Mouse (Mus musculus): ENCODE data around the gene Stx16. TPM values are rescaled to one million over a fixed set of nuclear protein-coding genes. Genes with fewer than 3 reads are reported as not detected.

Gene Stx16
- polyA plus RNA-seq, 1 experiment from 2014 or later = 17.1 TPM

DNA sequence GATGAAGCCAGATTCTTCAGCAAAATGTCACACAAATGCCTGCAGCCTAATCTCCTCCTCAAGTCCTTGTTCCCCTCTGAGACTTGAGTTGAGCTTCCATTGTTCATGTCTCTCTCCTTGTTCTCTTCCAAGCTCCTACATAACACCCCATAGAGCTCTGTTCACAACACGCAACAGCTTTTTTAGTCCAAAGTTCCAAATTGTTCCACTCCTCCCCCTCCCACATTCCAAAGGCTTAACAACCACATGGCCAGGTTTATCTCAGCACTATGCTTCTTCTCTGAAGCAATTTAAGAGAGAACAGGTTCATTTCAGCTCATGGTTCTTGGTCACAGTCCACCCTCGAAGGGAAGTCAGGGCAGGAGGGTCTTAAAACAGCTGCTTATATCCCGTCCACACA lies 18.4 kb upstream of the Stx16 start:
- no peaks in the 10 kb centered on the region for H3K27me3 ChIP-seq (ENCODE audit: control insufficient read depth, insufficient read depth, low read depth, low read length)
- no peak overlapping the region for H3K9ac ChIP-seq (ENCODE audit: low read depth, low read length)
- ATAC-seq = no peak
- H3K4me2 ChIP-seq (ENCODE audit: low read length) = no peak overlapping the region
- H3K4me1 ChIP-seq (ENCODE audit: control insufficient read depth, insufficient read depth, low read length) = no peaks in the 10 kb centered on the region
- no peak overlapping the region for H3K4me3 ChIP-seq (ENCODE audit: low read depth, low read length)
- H3K36me3 ChIP-seq (ENCODE audit: control insufficient read depth, insufficient read depth, low read length) = no peaks in the 10 kb centered on the region
- WGBS = 84% methylated on average over 3 of the region's 3 CpGs
- no peaks in the 10 kb centered on the region for H3K9me3 ChIP-seq (replicated peaks; ENCODE audit: control insufficient read depth, low read length, poor library complexity, severe bottlenecking)
- H3K27ac ChIP-seq (ENCODE audit: low read length) = no peak overlapping the region

DNA sequence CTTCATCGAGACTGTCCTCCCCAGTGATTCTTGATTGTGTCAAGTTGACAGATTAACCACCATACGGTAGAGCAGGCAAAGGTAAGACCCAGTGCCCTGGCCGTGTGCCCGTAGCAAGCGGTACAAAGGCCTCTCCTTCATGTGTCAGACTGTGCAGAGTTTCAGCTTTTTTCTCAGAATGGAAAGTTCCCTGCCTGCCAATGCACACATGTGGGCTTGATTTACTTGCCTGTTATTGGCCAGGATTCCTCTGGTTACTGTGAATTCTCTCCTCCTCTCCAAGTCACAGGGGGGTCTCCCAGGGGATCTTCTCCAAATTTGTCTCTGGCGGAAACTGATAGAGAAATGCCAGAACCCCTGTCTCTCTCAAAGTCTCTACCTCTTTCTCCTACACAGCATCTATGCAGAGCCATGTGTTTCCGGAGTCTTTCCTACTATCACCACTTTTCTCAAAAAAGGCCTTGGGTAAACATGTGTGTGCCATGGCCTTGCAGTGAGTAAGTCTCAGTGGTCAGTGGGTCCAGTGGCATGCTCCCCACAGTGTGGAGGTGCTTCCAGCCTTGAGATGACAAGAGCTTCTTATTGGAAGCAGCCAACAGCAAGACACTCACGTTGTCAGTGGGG lies 17.7 kb upstream of the Stx16 start:
- Histone ChIP-seq H3K27ac (ENCODE audit: low read length) (no peak overlapping the region), H3K4me3 (ENCODE audit: low read depth, low read length) (no peak overlapping the region), H3K36me3 (ENCODE audit: control insufficient read depth, insufficient read depth, low read length) (no peaks in the 10 kb centered on the region), H3K9ac (ENCODE audit: low read depth, low read length) (no peak overlapping the region), H3K27me3 (ENCODE audit: control insufficient read depth, insufficient read depth, low read depth, low read length) (no peaks in the 10 kb centered on the region), H3K4me2 (ENCODE audit: low read length) (no peak overlapping the region), H3K4me1 (ENCODE audit: control insufficient read depth, insufficient read depth, low read length) (no peaks in the 10 kb centered on the region), H3K9me3 (replicated peaks; ENCODE audit: control insufficient read depth, low read length, poor library complexity, severe bottlenecking) (no peaks in the 10 kb centered on the region)
- WGBS = 86% methylated on average over 8 of the region's 8 CpGs
- no peak for ATAC-seq

DNA sequence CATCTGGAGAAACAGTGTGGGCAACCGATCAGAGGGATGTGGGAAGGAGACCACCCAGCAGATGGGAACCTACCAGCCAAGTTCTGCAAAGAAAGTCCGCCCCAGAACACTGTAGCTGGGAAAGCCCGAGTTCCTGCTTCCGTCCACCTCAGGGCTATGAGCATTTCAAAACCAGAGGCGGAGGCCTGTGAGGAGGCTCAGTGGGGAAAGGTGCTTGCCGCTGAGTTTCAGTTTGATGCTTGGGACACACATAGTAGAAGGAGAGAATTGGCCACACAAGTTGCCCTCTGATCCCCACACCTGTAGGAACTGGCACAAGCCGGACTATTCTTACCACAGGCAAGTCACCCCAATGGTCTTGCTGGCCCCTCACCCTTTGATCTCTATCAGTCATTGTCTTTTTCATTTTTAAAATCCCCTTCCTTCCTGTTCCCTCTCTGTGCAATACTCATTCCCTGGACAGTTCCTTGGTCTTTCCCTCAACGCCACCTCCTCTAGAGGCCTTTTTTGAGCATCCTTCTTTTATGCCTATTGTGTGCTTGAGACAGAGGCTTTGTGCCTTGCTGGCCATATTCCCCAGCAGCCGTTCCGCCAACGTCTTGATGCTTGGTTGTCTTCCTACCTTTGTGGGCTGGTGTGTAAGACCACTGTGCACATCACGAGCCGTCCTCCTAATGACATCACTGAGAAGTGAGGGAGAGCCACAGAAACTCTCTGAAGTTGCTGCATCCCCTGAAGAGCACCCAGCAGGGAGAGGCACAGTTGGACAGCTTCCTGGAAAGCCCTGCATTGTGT lies 16.3 kb upstream of the Stx16 start:
- Histone ChIP-seq H3K27me3 (ENCODE audit: control insufficient read depth, insufficient read depth, low read depth, low read length) (no peaks in the 10 kb centered on the region), H3K4me3 (ENCODE audit: low read depth, low read length) (no peak overlapping the region), H3K36me3 (ENCODE audit: control insufficient read depth, insufficient read depth, low read length) (no peaks in the 10 kb centered on the region), H3K4me2 (ENCODE audit: low read length) (no peak overlapping the region), H3K9ac (ENCODE audit: low read depth, low read length) (no peak overlapping the region), H3K27ac (ENCODE audit: low read length) (no peak overlapping the region), H3K9me3 (replicated peaks; ENCODE audit: control insufficient read depth, low read length, poor library complexity, severe bottlenecking) (no peaks in the 10 kb centered on the region), H3K4me1 (ENCODE audit: control insufficient read depth, insufficient read depth, low read length) (no peaks in the 10 kb centered on the region)
- 92% methylated on average over 13 of the region's 13 CpGs for WGBS
- no peak for ATAC-seq

DNA sequence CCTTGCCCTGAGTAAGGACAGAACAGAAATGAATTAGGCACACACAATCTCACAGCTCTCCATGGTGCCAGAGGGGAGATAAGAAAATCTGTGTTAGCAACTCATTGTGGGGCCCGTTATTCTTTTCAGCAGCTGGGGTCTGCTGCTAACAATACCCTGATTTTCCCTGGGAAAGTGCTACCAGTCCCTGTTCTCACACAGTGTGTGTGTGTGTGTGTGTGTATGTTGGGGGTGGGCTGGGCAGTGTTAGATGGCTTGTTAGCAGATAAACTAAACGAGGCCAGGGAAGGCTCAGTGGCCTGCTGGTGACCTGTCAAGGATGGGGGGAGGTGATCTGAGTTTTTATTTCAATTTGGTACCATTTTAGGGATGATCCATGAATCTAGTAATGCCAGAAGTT lies 14.9 kb upstream of the Stx16 start:
- Histone ChIP-seq H3K4me3 (ENCODE audit: low read depth, low read length) (no peak overlapping the region), H3K4me1 (ENCODE audit: control insufficient read depth, insufficient read depth, low read length) (no peaks in the 10 kb centered on the region), H3K9me3 (replicated peaks; ENCODE audit: control insufficient read depth, low read length, poor library complexity, severe bottlenecking) (no peaks in the 10 kb centered on the region), H3K27me3 (ENCODE audit: control insufficient read depth, insufficient read depth, low read depth, low read length) (no peaks in the 10 kb centered on the region), H3K36me3 (ENCODE audit: control insufficient read depth, insufficient read depth, low read length) (no peaks in the 10 kb centered on the region), H3K4me2 (ENCODE audit: low read length) (no peak overlapping the region), H3K27ac (ENCODE audit: low read length) (no peak overlapping the region), H3K9ac (ENCODE audit: low read depth, low read length) (no peak overlapping the region)
- 17% methylated on average over 2 of the region's 2 CpGs for WGBS
- no peak for ATAC-seq

DNA sequence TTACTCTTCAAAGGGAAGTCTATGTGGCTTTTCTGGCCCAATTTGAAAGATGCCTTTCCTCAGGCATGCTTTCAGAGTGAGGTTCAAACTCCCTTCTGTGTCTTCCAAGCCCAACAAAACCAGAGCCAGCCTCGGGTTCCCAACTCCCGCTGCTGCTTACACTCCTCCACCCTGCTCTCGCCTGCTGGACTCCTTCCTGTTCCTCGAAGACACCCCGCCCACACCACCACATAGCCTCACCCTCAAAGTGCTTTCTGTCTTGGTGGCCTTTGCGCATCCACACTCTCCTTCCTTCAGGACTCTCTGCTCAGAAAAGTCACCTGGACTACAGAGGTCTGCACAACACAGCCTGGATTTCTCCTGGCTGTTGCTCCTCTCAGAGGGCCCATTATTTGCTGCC lies 13.0 kb upstream of the Stx16 start:
- 83% methylated on average over 6 of the region's 6 CpGs for WGBS
- no peak overlapping the region for H3K27ac ChIP-seq (ENCODE audit: low read length)
- ATAC-seq = no peak

DNA sequence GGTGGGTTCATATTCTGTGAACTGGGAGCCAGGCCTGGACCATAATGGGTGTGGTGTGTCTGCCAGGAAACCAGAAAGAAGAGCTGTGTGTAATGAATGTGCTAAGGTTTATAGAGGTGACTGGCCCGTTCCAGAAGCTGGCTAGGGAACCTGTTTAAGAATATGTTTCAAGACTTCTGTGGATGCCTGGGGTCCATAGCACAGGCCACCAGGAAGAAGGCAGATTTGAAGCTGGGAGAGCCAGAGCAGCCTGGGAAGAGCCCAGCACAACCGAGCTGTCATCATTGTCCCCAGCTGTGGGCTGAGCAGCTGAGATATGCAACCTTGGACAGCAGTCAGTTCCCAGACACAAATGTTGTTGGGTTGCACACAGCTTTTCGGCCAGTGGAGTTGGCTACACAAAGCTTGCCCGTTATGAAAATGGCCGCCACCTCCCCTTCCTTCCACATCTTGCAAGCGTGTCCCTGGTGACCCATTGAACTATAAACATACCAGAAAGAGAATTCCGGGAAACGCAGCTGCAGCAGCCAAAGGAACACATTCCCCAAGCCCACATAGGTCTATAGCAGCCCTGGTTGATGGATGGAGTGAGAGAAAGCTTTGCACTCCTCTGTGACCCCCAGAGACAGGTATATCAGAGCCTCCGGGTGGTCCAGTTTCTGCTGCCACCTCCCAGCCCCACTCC lies 12.4 kb upstream of the Stx16 start:
- 85% methylated on average over 9 of the region's 9 CpGs for WGBS
- Histone ChIP-seq H3K4me2 (ENCODE audit: low read length) (no peak overlapping the region), H3K4me3 (ENCODE audit: low read depth, low read length) (no peak overlapping the region), H3K36me3 (ENCODE audit: control insufficient read depth, insufficient read depth, low read length) (no peaks in the 10 kb centered on the region), H3K27me3 (ENCODE audit: control insufficient read depth, insufficient read depth, low read depth, low read length) (no peaks in the 10 kb centered on the region), H3K9me3 (replicated peaks; ENCODE audit: control insufficient read depth, low read length, poor library complexity, severe bottlenecking) (no peaks in the 10 kb centered on the region), H3K4me1 (ENCODE audit: control insufficient read depth, insufficient read depth, low read length) (no peaks in the 10 kb centered on the region), H3K9ac (ENCODE audit: low read depth, low read length) (no peak overlapping the region), H3K27ac (ENCODE audit: low read length) (no peak overlapping the region)
- ATAC-seq = no peak

More for the DNA sequence above, 13.0 kb upstream of the Stx16 start:
- Histone ChIP-seq H3K9me3 (replicated peaks; ENCODE audit: control insufficient read depth, low read length, poor library complexity, severe bottlenecking) (no peaks in the 10 kb centered on the region), H3K4me1 (ENCODE audit: control insufficient read depth, insufficient read depth, low read length) (no peaks in the 10 kb centered on the region), H3K4me3 (ENCODE audit: low read depth, low read length) (no peak overlapping the region), H3K4me2 (ENCODE audit: low read length) (no peak overlapping the region), H3K36me3 (ENCODE audit: control insufficient read depth, insufficient read depth, low read length) (no peaks in the 10 kb centered on the region), H3K27me3 (ENCODE audit: control insufficient read depth, insufficient read depth, low read depth, low read length) (no peaks in the 10 kb centered on the region), H3K9ac (ENCODE audit: low read depth, low read length) (no peak overlapping the region)

DNA sequence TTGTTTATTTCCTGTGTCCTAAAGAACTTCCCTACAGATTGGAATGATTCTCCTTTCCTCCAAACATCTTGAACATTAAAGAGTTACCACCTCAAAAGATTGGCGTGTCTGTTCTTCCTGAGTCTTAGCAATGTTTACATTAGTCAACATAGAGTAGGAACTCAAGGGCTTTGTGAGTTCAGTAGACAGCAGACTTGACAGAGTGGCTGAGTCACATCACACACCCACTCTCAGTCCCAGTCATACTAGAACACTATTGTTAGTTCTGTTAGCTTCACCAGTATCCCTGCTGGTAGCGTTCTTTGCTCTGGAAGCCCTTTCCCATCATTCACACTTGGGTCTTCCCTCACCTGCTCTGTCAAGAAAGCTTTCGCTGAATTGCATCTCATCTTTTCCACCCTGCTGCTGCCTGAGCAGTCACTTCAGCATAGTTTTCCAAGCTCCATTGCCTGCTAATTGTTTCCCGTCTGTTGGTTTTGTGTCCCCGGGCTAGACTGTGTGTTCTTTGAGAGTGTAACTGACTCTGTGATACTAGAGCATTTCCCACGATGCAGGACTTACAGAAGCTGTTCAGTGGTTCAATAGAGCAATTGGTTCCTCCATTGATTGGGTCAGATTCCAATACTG lies 8.2 kb upstream of the Stx16 start:
- Histone ChIP-seq H3K9me3 (replicated peaks; ENCODE audit: control insufficient read depth, low read length, poor library complexity, severe bottlenecking) (no peaks in the 10 kb centered on the region), H3K27me3 (ENCODE audit: control insufficient read depth, insufficient read depth, low read depth, low read length) (no peaks in the 10 kb centered on the region), H3K36me3 (ENCODE audit: control insufficient read depth, insufficient read depth, low read length) (no peaks in the 10 kb centered on the region), H3K9ac (ENCODE audit: low read depth, low read length) (no peak overlapping the region), H3K27ac (ENCODE audit: low read length) (no peak overlapping the region), H3K4me3 (ENCODE audit: low read depth, low read length) (no peak overlapping the region), H3K4me1 (ENCODE audit: control insufficient read depth, insufficient read depth, low read length) (no peaks in the 10 kb centered on the region), H3K4me2 (ENCODE audit: low read length) (no peak overlapping the region)
- 82% methylated on average over 6 of the region's 6 CpGs for WGBS
- ATAC-seq = no peak

DNA sequence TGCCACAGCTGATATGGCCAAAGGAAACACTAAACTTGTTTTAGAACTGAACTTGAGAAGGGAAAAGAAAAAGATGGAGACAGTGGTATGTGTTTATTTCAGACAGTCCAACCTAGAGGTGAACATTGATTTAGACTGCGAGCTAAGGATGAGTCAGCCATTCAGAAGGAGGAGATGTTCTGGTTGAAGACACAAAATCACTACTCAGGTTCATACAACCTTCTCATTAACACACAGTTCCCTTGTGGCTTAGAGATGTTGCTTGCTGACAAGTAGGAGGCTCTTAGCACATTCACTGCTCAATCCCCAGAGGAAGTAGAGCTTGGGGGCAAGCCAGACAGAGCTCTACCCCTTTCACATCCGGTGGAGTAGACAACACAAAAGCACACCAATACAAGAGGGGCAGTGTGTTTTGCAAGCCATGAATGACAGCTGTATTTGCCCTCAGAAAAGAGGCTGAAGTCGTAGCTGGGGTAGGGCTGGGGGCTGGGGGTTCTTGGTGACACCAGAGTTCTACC lies 6.5 kb upstream of the Stx16 start:
- Histone ChIP-seq H3K4me1 (ENCODE audit: control insufficient read depth, insufficient read depth, low read length) (peaks cover 6% of the 10 kb centered on the region), H3K27ac (ENCODE audit: low read length) (no peak overlapping the region), H3K4me3 (ENCODE audit: low read depth, low read length) (no peak overlapping the region), H3K27me3 (ENCODE audit: control insufficient read depth, insufficient read depth, low read depth, low read length) (no peaks in the 10 kb centered on the region), H3K9me3 (replicated peaks; ENCODE audit: control insufficient read depth, low read length, poor library complexity, severe bottlenecking) (no peaks in the 10 kb centered on the region), H3K4me2 (ENCODE audit: low read length) (no peak overlapping the region), H3K9ac (ENCODE audit: low read depth, low read length) (no peak overlapping the region), H3K36me3 (ENCODE audit: control insufficient read depth, insufficient read depth, low read length) (no peaks in the 10 kb centered on the region)
- 73% methylated on average over 3 of the region's 3 CpGs for WGBS
- ATAC-seq = no peak

Data from midbrain, embryonic 16.5 days (tissue).